ENCODE assay signal across 22 mouse cellular contexts in genomic region chr11:63507387-63507786, GRCm38 (mm10).
DNase-seq lines count a peak whose midpoint lies in the region; TF ChIP-seq lines count a peak whose summit lies in the region.
"Had no signal": no experiment of that assay in that cellular context is flagged by ENCODE, and none has a peak within 500 bp of the region (broad histone marks: within the 10 kb centered on the region; RNA-seq: fewer than 3 reads in every experiment).

No protein-coding gene starts in this region.

- H3K4me3 ChIP-seq in heart, embryonic 10.5 days: no peak overlapping the region
- H3K4me3 ChIP-seq in C2C12 (ENCODE audit: insufficient read depth, poor library complexity, severe bottlenecking): no peak overlapping the region
- H3K4me3 ChIP-seq: embryonic facial prominence, embryonic 13.5 days; embryonic facial prominence, embryonic 15.5 days; erythroblast, embryonic 14.5 days; forebrain, embryonic 10.5 days; forebrain, embryonic 12.5 days had no signal

- no peaks in the 10 kb centered on the region for H3K79me2 ChIP-seq in C2C12 (ENCODE audit: control insufficient read depth, insufficient read depth)

- H3K9me3 ChIP-seq in heart, embryonic 10.5 days: no peaks in the 10 kb centered on the region
- H3K9me3 ChIP-seq: embryonic facial prominence, embryonic 13.5 days; embryonic facial prominence, embryonic 15.5 days; forebrain, embryonic 10.5 days; forebrain, embryonic 12.5 days had no signal

- no peaks in the 10 kb centered on the region for H3K27me3 ChIP-seq in heart, embryonic 10.5 days (ENCODE audit: insufficient read depth, poor library complexity, severe bottlenecking)
- H3K27me3 ChIP-seq in C2C12 (ENCODE audit: control insufficient read depth, insufficient read depth, insufficient read length): no peaks in the 10 kb centered on the region
- H3K27me3 ChIP-seq: embryonic facial prominence, embryonic 13.5 days; embryonic facial prominence, embryonic 15.5 days; forebrain, embryonic 12.5 days had no signal

- no peaks in the 10 kb centered on the region for H3K4me1 ChIP-seq in heart, embryonic 10.5 days
- H3K4me1 ChIP-seq: embryonic facial prominence, embryonic 13.5 days; embryonic facial prominence, embryonic 15.5 days; forebrain, embryonic 10.5 days; forebrain, embryonic 12.5 days had no signal

- no peaks in the 10 kb centered on the region for H3K36me3 ChIP-seq in heart, embryonic 10.5 days
- H3K36me3 ChIP-seq in C2C12 (ENCODE audit: control insufficient read depth, insufficient read depth): no peaks in the 10 kb centered on the region
- H3K36me3 ChIP-seq: embryonic facial prominence, embryonic 13.5 days; embryonic facial prominence, embryonic 15.5 days; forebrain, embryonic 10.5 days; forebrain, embryonic 12.5 days had no signal

- no peaks in the 10 kb centered on the region for H3K79me3 ChIP-seq in C2C12 (ENCODE audit: low read depth)

- peak; percentile 20 for DNase-seq in heart, embryonic 10.5 days (ENCODE audit: low spot score)
- no peak for DNase-seq in heart, postnatal 36 days
- DNase-seq in 416B (ENCODE audit: low read depth): peak; percentile 40
- DNase-seq in frontal cortex, postnatal 10 days (ENCODE audit: low spot score in 2 of 2): no peak
- DNase-seq in right cerebral cortex, adult 18-20 months: no peak
- DNase-seq: adrenal gland, adult 2 months; adrenal gland, postnatal 10 days; adrenal gland, postnatal 25 days; B cell, adult 2 months; cerebellum, adult 11 months; cerebellum, adult 18-20 months; cerebellum, adult 8-10 months; cerebellum, adult 9-11 months; cerebellum, postnatal 14 days; cerebellum, postnatal 36 days; embryo, embryonic 11 days had no signal

- H3ac ChIP-seq in C2C12 (ENCODE audit: control insufficient read depth, insufficient read length, low read depth): no peak overlapping the region

- TF ChIP-seq CTCF in C2C12 (IDR thresholded peaks at IDR 0.05; ENCODE audit: control insufficient read depth, insufficient read depth, insufficient read length): no peak

- WGBS in heart, embryonic 10.5 days: 90% methylated on average over 8 of the region's 8 CpGs

- intact Hi-C loops in heart, postnatal 36 days (cut with DNase I): no loop called here

- H3K27ac ChIP-seq in heart, embryonic 10.5 days: no peak overlapping the region
- H3K27ac ChIP-seq: embryonic facial prominence, embryonic 13.5 days; embryonic facial prominence, embryonic 15.5 days; forebrain, embryonic 10.5 days; forebrain, embryonic 12.5 days had no signal

TF ChIP-seq in C2C12, 6 proteins besides CTCF, POLR2A, EP300 and RAD21:
- no peak for TF ChIP-seq MYOD1 (IDR thresholded peaks at IDR 0.05; ENCODE audit: control insufficient read depth, insufficient read length, low read depth)
- peak; percentile 94 for TF ChIP-seq CEBPB (IDR thresholded peaks at IDR 0.05; ENCODE audit: low read depth)
TF ChIP-seq in C2C12: peak in this region for 1.

Comparison
In these comparisons a context has a peak if more than half of its experiments do, and no peak if none do; other contexts are left out.
1. DNase-seq: peak in heart, embryonic 10.5 days (single experiment) and 416B (single experiment); none in heart, postnatal 36 days (0 of 2), frontal cortex, postnatal 10 days (0 of 2) and right cerebral cortex, adult 18-20 months (single experiment).